Comparison of ENCODE assay signal across 14 mouse cellular contexts in genomic region chr2:146097532-146097931, GRCm38 (mm10).
"Had no signal": no experiment of that assay in that cellular context is flagged by ENCODE, and none has a peak within 500 bp of the region (broad histone marks: within the 10 kb centered on the region; RNA-seq: fewer than 3 reads in every experiment).

No protein-coding gene starts in this region.

- ATAC-seq: midbrain, embryonic 15.5 days had no signal

- H3K27me3 ChIP-seq: limb, embryonic 12.5 days; lung, embryonic 15.5 days; midbrain, embryonic 15.5 days; stomach, embryonic 15.5 days had no signal

- H3K9me3 ChIP-seq: limb, embryonic 12.5 days; lung, embryonic 15.5 days; midbrain, embryonic 15.5 days; neural tube, embryonic 12.5 days; stomach, embryonic 15.5 days had no signal

- H3K36me3 ChIP-seq: limb, embryonic 12.5 days; lung, embryonic 15.5 days; midbrain, embryonic 15.5 days; neural tube, embryonic 12.5 days; stomach, embryonic 15.5 days had no signal

- H3K4me2 ChIP-seq: limb, embryonic 12.5 days; lung, embryonic 15.5 days; midbrain, embryonic 15.5 days; neural tube, embryonic 12.5 days; stomach, embryonic 15.5 days had no signal

- H3K4me3 ChIP-seq: layer of hippocampus, adult 2 months; limb, embryonic 12.5 days; lung, embryonic 15.5 days; midbrain, embryonic 15.5 days; neural tube, embryonic 12.5 days; stomach, embryonic 15.5 days had no signal

- DNase-seq: kidney, adult 18-20 months; kidney, postnatal 10 days; kidney, postnatal 4 days; lung, postnatal 14 days; retina, postnatal 1 day; thymus, adult 2 months; thymus, postnatal 25 days had no signal

- H3K27ac ChIP-seq: layer of hippocampus, adult 2 months; limb, embryonic 12.5 days; lung, embryonic 15.5 days; macrophage; midbrain, embryonic 15.5 days; neural tube, embryonic 12.5 days; stomach, embryonic 15.5 days had no signal

- H3K4me1 ChIP-seq: lung, embryonic 15.5 days; neural tube, embryonic 12.5 days; stomach, embryonic 15.5 days had no signal

- H3K9ac ChIP-seq: limb, embryonic 12.5 days; lung, embryonic 15.5 days; midbrain, embryonic 15.5 days; neural tube, embryonic 12.5 days; stomach, embryonic 15.5 days had no signal
